25 mouse cellular contexts compared by ENCODE assay signal in the genomic region with DNA sequence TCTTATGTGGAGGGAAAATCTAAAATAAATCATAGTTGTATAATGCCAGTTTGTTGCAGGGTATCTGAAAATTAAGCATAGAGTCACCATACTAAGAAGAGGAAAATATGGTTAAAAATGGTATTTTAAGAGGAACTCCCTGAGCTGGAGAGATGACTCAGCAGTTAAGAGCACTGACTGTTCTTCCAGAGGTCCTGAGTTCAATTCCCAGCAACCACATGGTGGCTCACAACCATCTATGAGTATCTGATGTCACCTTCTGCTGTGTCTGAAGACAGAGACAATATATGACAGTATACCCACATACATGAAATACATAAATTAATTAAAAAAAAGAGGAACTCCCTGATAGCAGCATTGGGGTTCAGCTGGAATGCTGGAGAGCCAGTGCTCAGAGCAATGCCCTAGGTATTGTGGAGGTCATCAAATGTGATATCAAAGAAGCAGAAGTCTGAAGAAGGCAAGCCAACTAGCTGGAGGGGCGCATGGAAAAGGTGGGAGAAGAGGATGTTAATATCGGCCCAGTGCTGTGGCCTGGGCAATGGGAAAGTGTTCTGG.
DNase-seq lines count a peak whose midpoint lies in the region; ATAC-seq and TF ChIP-seq lines count a peak whose summit lies in the region.
"Had no signal": no experiment of that assay in that cellular context is flagged by ENCODE, and none has a peak within 500 bp of the region (broad histone marks: within the 10 kb centered on the region; RNA-seq: fewer than 3 reads in every experiment).

No protein-coding gene starts in this region.

- no peak overlapping the region for H3K9ac ChIP-seq in limb, embryonic 12.5 days (replicated peaks)
- 0 out of 2 replicates have a peak overlapping the region, but pooled peaks have one; percentile 22 for H3K9ac ChIP-seq in MEL (ENCODE audit: control insufficient read depth, low read depth, low read length, poor library complexity, severe bottlenecking)
- no peak overlapping the region for H3K9ac ChIP-seq in hindbrain, embryonic 14.5 days
- H3K9ac ChIP-seq: embryonic facial prominence, embryonic 13.5 days; embryonic facial prominence, embryonic 15.5 days; forebrain, embryonic 12.5 days had no signal

- peaks cover 10% of the 10 kb centered on the region; the same call in 1 of the 2 replicates for H3K36me3 ChIP-seq in limb, embryonic 12.5 days
- peaks cover 9% of the 10 kb centered on the region for H3K36me3 ChIP-seq in limb, embryonic 10.5 days
- peaks cover 0 to 60% of the 10 kb centered on the region in 2 experiments; a peak in 3 of 4 replicates for H3K36me3 ChIP-seq in MEL (ENCODE audit: control insufficient read depth in 1 of 2, insufficient read depth in 2 of 2, low read length in 2 of 2)
- H3K36me3 ChIP-seq in hindbrain, embryonic 14.5 days (replicated peaks; ENCODE audit: control insufficient read depth, insufficient read depth) = peaks cover 4% of the 10 kb centered on the region; the same call in 1 of the 2 replicates
- H3K36me3 ChIP-seq: forebrain, embryonic 12.5 days had no signal

- whole genome bisulfite sequencing in limb, embryonic 12.5 days = 96% methylated on average over 2 of the region's 2 CpGs
- WGBS in limb, embryonic 10.5 days = 95% methylated on average over 2 of the region's 2 CpGs
- WGBS in hindbrain, embryonic 14.5 days = 94% methylated on average over 2 of the region's 2 CpGs

- TF ChIP-seq EP300 in MEL (IDR thresholded peaks at IDR 0.05; ENCODE audit: low read depth in 1 of 2, low read length in 2 of 2) = peak in 1 of 2 experiments; percentile 43; a peak in 3 of 4 replicates

- no peaks in the 10 kb centered on the region for H3K79me2 ChIP-seq in MEL (ENCODE audit: control insufficient read depth, insufficient read depth, low read length, poor library complexity)

- no peak overlapping the region for H3K4me3 ChIP-seq in limb, embryonic 12.5 days (replicated peaks)
- no peak overlapping the region for H3K4me3 ChIP-seq in limb, embryonic 10.5 days
- H3K4me3 ChIP-seq in MEL (ENCODE audit: control insufficient read depth in 1 of 2, insufficient read depth in 1 of 2, low read depth in 2 of 2, low read length in 2 of 2) = no peak overlapping the region
- H3K4me3 ChIP-seq in hindbrain, embryonic 14.5 days (replicated peaks; ENCODE audit: low read length) = no peak overlapping the region
- H3K4me3 ChIP-seq: embryonic facial prominence, embryonic 13.5 days; embryonic facial prominence, embryonic 15.5 days; erythroblast, embryonic 14.5 days; forebrain, embryonic 10.5 days; forebrain, embryonic 12.5 days had no signal

- no peaks in the 10 kb centered on the region for H3K27me3 ChIP-seq in limb, embryonic 12.5 days
- no peaks in the 10 kb centered on the region for H3K27me3 ChIP-seq in limb, embryonic 10.5 days (ENCODE audit: low read depth, poor library complexity, severe bottlenecking)
- no peaks in the 10 kb centered on the region for H3K27me3 ChIP-seq in MEL (ENCODE audit: control insufficient read depth in 1 of 2, insufficient read depth in 2 of 2, low read length in 2 of 2)
- H3K27me3 ChIP-seq in hindbrain, embryonic 14.5 days (ENCODE audit: control insufficient read depth, insufficient read depth, low read length) = no peaks in the 10 kb centered on the region
- H3K27me3 ChIP-seq: CH12.LX; embryonic facial prominence, embryonic 13.5 days; embryonic facial prominence, embryonic 15.5 days; forebrain, embryonic 12.5 days; Patski had no signal

- no peak for DNase-seq in limb, embryonic 10.5 days (ENCODE audit: low spot score)
- DNase-seq in MEL (ENCODE audit: low read depth, low spot score) = peak; percentile 65
- no peak for DNase-seq in lung, adult 18-20 months
- no peak for DNase-seq in hindbrain, embryonic 14.5 days (ENCODE audit: low spot score)
- DNase-seq: adrenal gland, adult 8-10 months; adrenal gland, postnatal 14 days; adrenal gland, postnatal 36 days; B cell, adult 2 months; cerebellum, adult 11-12 months; cerebellum, adult 9-10 months; cerebellum, postnatal 10 days; embryo, embryonic 11 days had no signal

- H3K27ac ChIP-seq in limb, embryonic 12.5 days = peak overlapping the region; percentile 69; the same call in 1 of the 2 replicates
- H3K27ac ChIP-seq in limb, embryonic 10.5 days = no peak overlapping the region
- H3K27ac ChIP-seq in MEL (ENCODE audit: control insufficient read depth, low read depth, low read length) = peak overlapping the region; percentile 77
- H3K27ac ChIP-seq in hindbrain, embryonic 14.5 days = no peak overlapping the region
- H3K27ac ChIP-seq: embryonic facial prominence, embryonic 13.5 days; embryonic facial prominence, embryonic 15.5 days; forebrain, embryonic 10.5 days; forebrain, embryonic 12.5 days had no signal

- no peak overlapping the region for H3K4me2 ChIP-seq in limb, embryonic 12.5 days
- H3K4me2 ChIP-seq in hindbrain, embryonic 14.5 days (replicated peaks) = no peak overlapping the region
- H3K4me2 ChIP-seq: embryonic facial prominence, embryonic 13.5 days; embryonic facial prominence, embryonic 15.5 days; forebrain, embryonic 12.5 days had no signal

- TF ChIP-seq RAD21 in MEL (IDR thresholded peaks at IDR 0.05; ENCODE audit: low read depth, low read length) = no peak

- H3K4me1 ChIP-seq in limb, embryonic 12.5 days (replicated peaks) = peaks cover 46% of the 10 kb centered on the region
- peaks cover 11% of the 10 kb centered on the region; the same call in 1 of the 2 replicates for H3K4me1 ChIP-seq in limb, embryonic 10.5 days
- H3K4me1 ChIP-seq in MEL (ENCODE audit: control insufficient read depth in 1 of 2, insufficient read depth in 2 of 2, low read length in 2 of 2) = peaks cover 39 to 55% of the 10 kb centered on the region in 2 experiments
- H3K4me1 ChIP-seq in hindbrain, embryonic 14.5 days (replicated peaks; ENCODE audit: control insufficient read depth, insufficient read depth, low read length) = no peaks in the 10 kb centered on the region; the same call in 1 of the 2 replicates
- H3K4me1 ChIP-seq: forebrain, embryonic 12.5 days had no signal

- TF ChIP-seq POLR2A in MEL (IDR thresholded peaks at IDR 0.05; ENCODE audit: control insufficient read depth in 1 of 2, insufficient read depth in 1 of 2, low read depth in 1 of 2, low read length in 2 of 2, poor library complexity in 1 of 2) = no peak

- TF ChIP-seq CTCF in MEL (IDR thresholded peaks at IDR 0.05 in 2 of 3, conservative IDR thresholded peaks at IDR 0.05 in 1 of 3; ENCODE audit: control insufficient read depth in 1 of 3, insufficient read depth in 1 of 3, low read depth in 2 of 3, low read length in 3 of 3, poor library complexity in 1 of 3, severe bottlenecking in 1 of 3) = no peak

- ATAC-seq in limb, embryonic 12.5 days (ENCODE audit: insufficient number of reproducible peaks, insufficient read depth, low FRiP score, low TSS enrichment, low read depth) = no peak
- ATAC-seq in hindbrain, embryonic 14.5 days (ENCODE audit: low FRiP score) = no peak
- ATAC-seq: activated CD4-positive, CD25-positive, alpha-beta regulatory T cell, adult 4 months; CD4-positive, CD25-positive, alpha-beta regulatory T cell, adult 4 months; forebrain, embryonic 14.5 days; forebrain, embryonic 16.5 days; Patski had no signal

- H3K9me3 ChIP-seq in limb, embryonic 12.5 days = no peaks in the 10 kb centered on the region
- no peaks in the 10 kb centered on the region for H3K9me3 ChIP-seq in limb, embryonic 10.5 days (replicated peaks)
- H3K9me3 ChIP-seq in MEL (replicated peaks; ENCODE audit: insufficient read depth, low read length) = no peaks in the 10 kb centered on the region
- H3K9me3 ChIP-seq in hindbrain, embryonic 14.5 days (ENCODE audit: control insufficient read depth, low read length) = no peaks in the 10 kb centered on the region
- H3K9me3 ChIP-seq: embryonic facial prominence, embryonic 13.5 days; embryonic facial prominence, embryonic 15.5 days; forebrain, embryonic 10.5 days; forebrain, embryonic 12.5 days; G1E had no signal

TF ChIP-seq in MEL, 35 proteins besides CTCF, POLR2A, EP300 and RAD21 (continues in another document):
- TF ChIP-seq ZMIZ1 (IDR thresholded peaks at IDR 0.05; ENCODE audit: low read depth, low read length) (no peak), MYC (IDR thresholded peaks at IDR 0.05; ENCODE audit: low read depth, low read length) (0 out of 2 replicates have a peak, but pooled peaks have one; percentile 62), ZNF384 (IDR thresholded peaks at IDR 0.05; ENCODE audit: low read depth, low read length) (peak; percentile 80), RCOR1 (IDR thresholded peaks at IDR 0.05; ENCODE audit: low read depth, low read length) (no peak), ZC3H11A (IDR thresholded peaks at IDR 0.05; ENCODE audit: low read depth, low read length) (no peak), BHLHE40 (IDR thresholded peaks at IDR 0.05; ENCODE audit: borderline replicate concordance, low read depth, low read length) (no peak), NELFE (IDR thresholded peaks at IDR 0.05; ENCODE audit: low read depth, low read length) (no peak), ZKSCAN1 (IDR thresholded peaks at IDR 0.05; ENCODE audit: low read depth, low read length) (no peak), USF1 (IDR thresholded peaks at IDR 0.05; ENCODE audit: low read depth, low read length) (no peak), MYB (IDR thresholded peaks at IDR 0.05; ENCODE audit: low read depth, low read length) (no peak), MAZ (IDR thresholded peaks at IDR 0.05; ENCODE audit: low read depth, low read length) (no peak), ELF1 (IDR thresholded peaks at IDR 0.05; ENCODE audit: low read depth, low read length) (no peak), TAL1 (IDR thresholded peaks at IDR 0.05; ENCODE audit: low read length) (0 out of 2 replicates have a peak, but pooled peaks have one; percentile 15), ETS1 (IDR thresholded peaks at IDR 0.05; ENCODE audit: low read depth, low read length) (peak; percentile 72), GATA1 (IDR thresholded peaks at IDR 0.05; ENCODE audit: low read depth, low read length) (0 out of 2 replicates have a peak, but pooled peaks have one; percentile 17), SIN3A (IDR thresholded peaks at IDR 0.05; ENCODE audit: low read length) (no peak), KAT2A (conservative IDR thresholded peaks at IDR 0.05; ENCODE audit: low read depth, low read length) (no peak), MEF2A (IDR thresholded peaks at IDR 0.05; ENCODE audit: extremely low read depth, insufficient replicate concordance, low read depth, low read length, poor library complexity, severe bottlenecking) (no peak), NRF1 (IDR thresholded peaks at IDR 0.05; ENCODE audit: insufficient read depth, low read depth, low read length, poor library complexity, severe bottlenecking) (no peak), E2F4 (IDR thresholded peaks at IDR 0.05; ENCODE audit: borderline replicate concordance, low read depth, low read length) (no peak), GABPA (IDR thresholded peaks at IDR 0.05; ENCODE audit: low read depth, low read length) (peak; percentile 36; the same call in 1 of the 2 replicates), HCFC1 (IDR thresholded peaks at IDR 0.05; ENCODE audit: low read depth, low read length) (no peak), MXI1 (IDR thresholded peaks at IDR 0.05; ENCODE audit: low read depth, low read length) (no peak)

Comparison
In these comparisons a context has a peak if more than half of its experiments do, and no peak if none do; other contexts are left out.
1. H3K27ac ChIP-seq: peak in limb, embryonic 12.5 days (single experiment) and MEL (single experiment); none in limb, embryonic 10.5 days (single experiment) and hindbrain, embryonic 14.5 days (single experiment).